Mouse (Mus musculus) embryo, embryonic 11.5 days (tissue): ENCODE results near the gene Rbpms2.

Experiments
- DNase-seq: peaks from one replicate; pipeline ENCODE4 v3.0.0-alpha.2; 2012; ENCODE audit warnings: low read depth, low spot score

The Rbpms2 gene

GRCm38 (mm10) chr9:65692959-65693603, 63.6 kb downstream of the Rbpms2 start:
- no peak for DNase-seq

DNA sequence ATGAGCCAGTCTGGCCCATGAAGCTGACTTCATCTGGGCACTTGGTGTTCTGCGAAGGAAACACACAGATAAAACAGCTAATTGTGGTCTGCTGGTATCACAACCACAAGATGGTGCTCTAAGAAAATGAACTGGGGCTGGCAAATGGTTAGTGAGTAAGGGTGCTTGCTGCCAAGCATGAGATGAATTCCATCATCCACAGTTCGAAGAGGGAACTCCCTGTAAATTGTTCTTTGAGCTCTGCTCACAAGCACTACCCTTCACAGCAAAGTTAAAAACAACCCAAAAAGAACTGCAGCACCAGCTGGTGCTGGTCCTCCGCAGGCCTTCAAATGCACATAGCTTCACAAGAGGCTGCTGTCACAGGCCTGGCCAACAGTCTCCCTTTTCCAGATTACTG, 66.2 kb downstream of the Rbpms2 start:
- DNase-seq, result no peak

DNA sequence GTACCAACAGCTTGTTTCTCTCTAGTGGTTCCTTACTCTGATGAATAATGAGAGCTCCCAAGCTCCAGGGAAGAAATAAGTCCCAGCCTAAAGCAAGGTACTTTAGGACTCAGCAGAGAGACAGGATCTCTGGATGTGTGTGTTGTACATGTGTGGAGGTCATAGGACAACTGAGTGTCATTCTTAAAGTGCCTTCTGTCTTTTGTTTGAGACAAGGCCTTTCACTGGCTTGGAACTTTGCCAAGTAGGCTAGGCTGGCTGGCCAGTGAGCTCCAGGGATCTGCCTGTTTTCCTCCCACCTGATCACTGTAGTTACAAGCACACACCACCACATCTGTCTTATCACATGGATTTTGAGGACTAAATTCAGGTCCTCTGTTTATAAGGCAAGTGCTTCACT, 66.9 kb downstream of the Rbpms2 start:
- no peak for DNase-seq

DNA sequence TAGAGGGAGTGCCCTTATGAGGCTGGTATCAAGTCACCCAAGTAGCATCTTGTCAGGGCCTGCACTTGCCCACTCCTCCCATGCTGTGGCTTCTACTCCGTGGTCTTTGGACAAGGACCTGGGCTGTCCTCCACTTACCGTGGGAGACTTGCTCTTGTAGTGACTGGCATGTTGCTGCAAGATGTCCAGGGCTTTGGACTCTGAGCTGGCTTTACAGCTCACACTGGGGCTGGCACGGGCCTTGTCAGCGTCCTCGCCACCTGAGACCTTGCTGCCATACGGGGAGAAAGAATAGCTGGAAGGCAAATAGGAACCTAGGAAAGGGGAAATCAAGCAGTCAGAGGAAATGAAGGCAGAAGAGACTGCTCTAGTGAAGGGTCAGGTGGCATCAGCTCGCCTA, 67.9 kb downstream of the Rbpms2 start:
- DNase-seq, result no peak

DNA sequence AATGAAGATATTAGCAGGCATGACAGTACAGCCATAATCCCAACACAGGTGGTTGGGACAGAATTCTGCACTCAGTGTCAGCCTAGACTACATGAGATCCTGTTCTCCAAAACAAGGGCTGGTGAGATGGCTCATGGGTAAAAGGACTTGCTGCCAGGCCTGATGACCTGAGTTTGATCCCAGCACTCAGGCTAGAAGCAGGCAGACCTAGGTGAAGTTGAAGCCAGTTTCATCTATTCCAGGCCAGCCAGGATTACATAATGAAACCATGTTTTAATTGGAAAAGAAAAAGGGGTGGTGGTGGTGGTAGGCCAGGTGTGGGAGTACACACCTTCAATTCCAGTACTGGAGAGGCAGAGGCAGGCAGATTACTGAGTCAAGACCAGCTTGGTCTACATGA, 68.5 kb downstream of the Rbpms2 start:
- no peak for DNase-seq

DNA sequence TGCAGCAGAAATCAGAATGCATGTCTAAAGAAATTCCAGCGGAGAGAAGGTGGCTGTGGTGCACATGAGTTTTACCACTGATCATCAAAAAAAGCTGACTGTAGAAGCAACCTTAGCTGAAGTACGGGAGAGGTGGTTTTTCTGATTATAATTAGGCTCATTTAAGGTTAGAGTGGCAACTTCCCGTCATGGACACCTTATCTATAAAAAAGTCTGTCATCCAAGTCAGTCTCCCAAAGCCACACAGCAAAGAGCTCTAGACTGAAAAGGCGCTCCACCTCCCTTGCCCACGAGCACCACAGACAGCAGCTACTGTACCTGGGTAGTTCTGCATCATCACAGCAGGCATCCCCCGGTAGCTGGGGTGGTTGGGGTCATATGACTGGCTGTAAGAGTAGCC, 71.1 kb downstream of the Rbpms2 start:
- no peak for DNase-seq

- DNase-seq, result no peak
These were observed 72.8 kb downstream of the Rbpms2 start for GRCm38 (mm10) chr9:65702286-65702685.

- DNase-seq, result no peak
These were observed 73.8 kb downstream of the Rbpms2 start for GRCm38 (mm10) chr9:65703241-65703640.

GRCm38 (mm10) chr9:65703926-65704595, 74.6 kb downstream of the Rbpms2 start:
- no peak for DNase-seq
